Mouse (Mus musculus) cerebellum, adult 8-10 months (tissue): ENCODE measurements at regions not wholly inside any gene's neighbourhood (a gene's known extent, or its start where the extent isn't known, plus 50 kb on each side); places are given as distances from the start of the nearest gene placed in this dataset.
A peak's percentile ranks its signal among the peaks of the same experiment; 100 is the strongest.

Experiments
- DNase-seq: peaks from one replicate; pipeline ENCODE4 v3.0.0; 2022

DNA sequence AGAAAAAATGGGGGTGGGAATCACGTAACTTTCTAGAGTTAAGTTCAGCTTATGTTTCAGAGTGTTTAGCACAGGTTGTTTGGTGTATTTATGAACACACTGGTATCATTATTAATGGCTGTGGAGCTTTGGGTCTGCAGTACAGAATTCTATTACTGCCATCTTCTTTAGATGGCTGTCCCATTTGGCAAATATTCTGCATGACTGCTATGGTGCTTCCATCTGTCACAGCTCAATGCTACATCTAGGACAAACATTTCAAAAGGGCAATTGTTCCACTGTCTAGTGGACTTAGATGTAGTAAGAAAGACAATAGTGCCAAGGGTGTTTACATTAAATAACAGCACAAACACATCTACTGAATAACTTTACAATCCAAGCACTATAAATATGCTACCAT, 2536.3 kb downstream of the Pcdh9 start:
- DNase-seq, result peak; percentile 2

DNA sequence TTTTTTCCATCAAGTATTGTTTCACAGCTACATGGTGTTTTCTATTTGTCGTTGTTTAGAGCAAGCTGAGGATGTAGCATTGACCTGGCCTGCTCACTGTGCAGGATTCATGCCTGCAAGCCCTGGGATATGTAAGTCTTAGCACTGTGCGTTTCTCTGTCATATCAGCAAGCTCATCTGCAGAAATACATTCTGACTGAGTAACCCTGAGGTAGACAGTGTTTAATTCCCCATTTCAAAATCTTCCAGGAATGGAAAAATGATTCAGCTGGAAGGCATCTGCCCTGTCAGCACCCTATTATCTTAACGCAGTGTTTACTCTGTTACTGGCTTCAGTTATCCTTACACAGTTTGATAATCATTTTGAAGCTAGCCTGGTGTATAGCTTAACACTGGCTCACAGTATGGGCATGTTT, 2563.8 kb downstream of the Pcdh9 start:
- no peak for DNase-seq
